Mouse (Mus musculus): ENCODE measurements around the gene Atp6v1b1.
A peak's percentile ranks its signal among the peaks of the same experiment; 100 is the strongest.

The Atp6v1b1 gene

GRCm38 (mm10) chr6:83742761-83743160, at the start of gene Atp6v1b1:
Gene Atp6v1b1, plus strand, starts transcription at chr6:83742990.
- no peak for DNase-seq (ENCODE audit: low spot score in 2 of 2)

DNA sequence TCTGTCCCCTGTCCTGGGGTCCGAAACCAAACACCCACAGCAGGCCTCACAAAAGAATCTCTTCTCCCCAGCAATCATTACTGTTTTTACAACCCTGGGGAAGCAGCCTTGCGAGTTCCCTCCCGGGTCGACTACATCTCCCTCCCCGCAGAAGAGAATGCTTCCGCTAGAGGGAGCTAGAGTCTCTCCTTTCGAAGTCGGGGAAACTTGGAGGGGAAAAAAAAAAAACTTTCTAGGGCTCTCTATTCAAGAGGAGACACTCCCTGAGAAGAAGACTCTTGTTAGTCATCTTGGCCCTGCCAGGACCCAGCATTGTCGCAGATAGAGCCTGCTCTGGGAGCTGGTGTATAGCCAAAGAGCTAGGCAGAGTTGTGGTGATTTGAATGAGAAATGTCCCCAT, 49.0 kb upstream of the Atp6v1b1 start:
- peak in 1 of 2 experiments; percentile 21 for DNase-seq (ENCODE audit: low spot score in 2 of 2)

- no peak for DNase-seq (ENCODE audit: low spot score in 2 of 2)
These were observed 47.1 kb upstream of the Atp6v1b1 start for GRCm38 (mm10) chr6:83695731-83696130.

DNA sequence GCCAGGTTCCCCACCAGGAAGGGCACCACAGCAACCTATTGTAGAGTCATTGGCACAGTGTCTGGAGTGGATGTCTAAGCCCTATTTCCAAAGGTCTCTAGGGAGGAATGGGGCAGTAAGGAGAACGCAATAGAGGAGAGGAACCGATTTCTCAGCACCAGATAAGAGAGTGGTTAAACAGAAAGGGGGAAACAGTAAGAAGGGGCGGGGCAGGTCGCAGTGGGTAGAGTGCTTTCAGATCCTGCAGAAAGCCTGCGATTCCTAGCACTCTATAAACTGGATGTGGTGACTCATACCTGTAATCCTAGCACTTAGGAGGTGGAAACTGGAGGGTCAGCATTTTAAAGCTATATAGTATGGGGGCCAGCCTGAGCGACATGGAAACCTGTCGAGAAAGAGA, 46.1 kb upstream of the Atp6v1b1 start:
- no peak for DNase-seq (ENCODE audit: low spot score in 2 of 2)

DNA sequence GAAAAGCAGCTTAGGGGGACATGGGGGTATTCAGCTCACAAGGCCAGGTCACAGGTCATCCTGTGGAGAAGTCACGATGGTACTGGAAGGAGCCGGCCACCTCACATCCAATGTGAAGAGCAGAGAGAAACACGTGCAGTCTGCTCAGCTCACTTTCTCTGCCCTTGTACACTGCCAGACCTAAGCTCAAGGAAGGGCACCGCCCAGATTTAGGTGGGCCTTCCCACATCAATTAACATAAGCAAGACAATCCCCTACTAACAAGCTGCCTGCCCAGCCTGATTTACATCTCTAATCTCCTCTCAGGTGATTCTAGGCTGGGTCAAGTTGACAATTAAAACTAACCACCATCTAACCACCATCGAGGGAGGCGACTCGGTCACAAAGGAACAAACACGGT, 44.9 kb upstream of the Atp6v1b1 start:
- DNase-seq (ENCODE audit: low spot score in 2 of 2), result no peak

- no peak for DNase-seq (ENCODE audit: low spot score in 2 of 2)
These were observed 42.8 kb upstream of the Atp6v1b1 start for GRCm38 (mm10) chr6:83699971-83700370.

DNA sequence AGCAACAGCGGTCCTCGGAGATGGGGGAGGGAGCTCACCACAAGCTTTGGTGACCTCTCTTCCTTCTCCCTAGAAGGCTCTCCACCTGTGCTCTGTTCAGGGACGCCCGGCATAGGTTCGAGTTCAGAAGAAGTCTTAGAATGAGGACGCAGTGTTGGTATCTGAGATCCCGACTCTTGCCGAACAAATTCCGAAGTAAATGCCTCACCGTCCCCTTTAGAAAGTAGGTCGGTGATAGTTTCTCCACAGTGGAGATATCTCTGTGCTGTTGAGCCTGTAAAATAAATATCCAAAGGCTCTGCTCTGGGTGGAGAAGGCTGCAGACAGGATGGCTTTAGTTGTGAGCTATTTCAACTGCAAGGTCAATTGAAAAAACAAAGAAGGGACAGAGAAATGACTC, 41.8 kb upstream of the Atp6v1b1 start:
- DNase-seq (ENCODE audit: low spot score in 2 of 2), result no peak

DNA sequence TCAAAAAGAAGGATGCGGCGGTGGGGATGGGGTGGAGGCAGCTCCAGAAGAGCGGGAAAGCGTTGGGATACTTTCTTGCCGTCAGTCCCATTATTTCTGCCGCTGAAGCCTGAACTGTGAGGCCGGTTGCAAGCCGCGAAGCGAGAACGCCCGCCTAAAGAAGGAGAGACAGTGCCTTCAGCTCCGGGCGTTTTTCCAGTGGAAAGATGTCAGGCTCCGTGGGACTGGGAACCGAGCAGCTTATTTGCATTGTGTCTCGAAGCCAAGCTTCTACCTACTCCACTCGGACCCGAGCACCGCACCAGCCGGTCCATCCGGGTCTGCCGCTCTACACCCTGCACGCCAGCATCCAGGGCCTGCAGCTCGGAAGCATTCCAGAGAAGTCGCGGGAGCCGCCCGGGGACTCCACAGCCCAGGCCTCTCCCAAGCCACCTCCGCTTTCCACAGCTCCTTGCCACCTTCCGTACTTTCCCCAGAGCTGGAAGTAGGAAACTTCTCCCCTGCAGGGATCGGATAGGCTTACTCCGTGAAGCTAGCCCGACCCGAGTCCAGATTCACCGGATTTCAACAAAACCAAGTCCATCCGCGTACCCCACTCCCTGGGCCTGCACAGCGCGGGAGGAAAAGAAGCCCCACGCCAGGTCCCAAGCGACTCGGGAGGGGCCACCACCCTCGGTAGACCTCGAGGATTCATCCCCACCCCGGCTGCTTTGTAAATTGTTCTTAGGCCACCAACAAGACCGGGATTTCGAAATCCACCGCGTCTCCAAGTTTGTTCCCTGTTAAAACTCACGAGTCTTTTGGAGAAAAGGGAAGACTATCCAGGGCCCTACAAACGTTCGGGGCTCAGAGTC, 40.4 kb upstream of the Atp6v1b1 start:
- no peak for DNase-seq (ENCODE audit: low spot score in 2 of 2)

- DNase-seq (ENCODE audit: low spot score in 2 of 2), result no peak
These were observed 39.6 kb upstream of the Atp6v1b1 start for GRCm38 (mm10) chr6:83703000-83703721.

GRCm38 (mm10) chr6:83703722-83704078, 39.1 kb upstream of the Atp6v1b1 start:
- DNase-seq (ENCODE audit: low spot score in 2 of 2), result no peak

DNA sequence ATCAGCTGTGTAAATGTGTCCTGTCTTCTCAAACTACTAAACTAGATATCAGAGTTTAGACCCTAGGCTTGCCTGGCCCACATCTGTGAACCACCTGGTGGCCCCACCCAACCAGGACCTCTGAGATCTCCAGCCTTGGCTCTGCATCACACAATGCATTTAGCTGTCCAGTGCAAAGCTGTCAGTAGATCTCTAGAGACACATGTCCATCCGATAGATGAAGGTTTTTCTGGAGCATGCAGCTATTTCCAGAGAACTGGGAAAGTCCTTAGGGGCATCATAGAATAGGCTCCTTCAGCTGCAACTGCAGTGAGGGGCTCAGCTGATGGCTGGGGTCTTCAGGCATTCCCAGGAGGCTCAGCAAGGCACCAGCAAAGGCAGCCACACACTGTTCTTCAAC, 38.5 kb upstream of the Atp6v1b1 start:
- DNase-seq (ENCODE audit: low spot score in 2 of 2), result no peak

DNA sequence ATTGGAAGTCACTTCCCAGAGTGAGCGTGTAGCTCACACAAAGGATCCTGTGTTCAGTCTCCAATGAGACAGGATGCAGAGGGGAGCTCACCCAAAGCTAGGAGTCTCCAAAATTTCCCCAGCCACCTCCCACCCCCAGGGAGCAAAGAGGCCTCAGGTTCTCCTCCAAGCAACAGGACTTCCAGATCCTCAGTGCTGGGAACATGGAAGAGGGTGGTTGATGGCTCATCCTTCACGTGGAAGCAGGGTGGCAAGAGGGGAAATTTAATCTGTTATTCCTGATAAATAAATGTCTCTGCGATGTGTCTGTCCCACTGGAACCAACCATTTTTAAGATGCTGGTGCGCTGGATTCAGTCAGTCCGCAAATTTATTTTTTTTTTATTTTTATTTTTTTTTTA, 38.1 kb upstream of the Atp6v1b1 start:
- no peak for DNase-seq (ENCODE audit: low spot score in 2 of 2)

- no peak for DNase-seq (ENCODE audit: low spot score in 2 of 2)
These were observed 34.9 kb upstream of the Atp6v1b1 start for GRCm38 (mm10) chr6:83707738-83708510.

DNA sequence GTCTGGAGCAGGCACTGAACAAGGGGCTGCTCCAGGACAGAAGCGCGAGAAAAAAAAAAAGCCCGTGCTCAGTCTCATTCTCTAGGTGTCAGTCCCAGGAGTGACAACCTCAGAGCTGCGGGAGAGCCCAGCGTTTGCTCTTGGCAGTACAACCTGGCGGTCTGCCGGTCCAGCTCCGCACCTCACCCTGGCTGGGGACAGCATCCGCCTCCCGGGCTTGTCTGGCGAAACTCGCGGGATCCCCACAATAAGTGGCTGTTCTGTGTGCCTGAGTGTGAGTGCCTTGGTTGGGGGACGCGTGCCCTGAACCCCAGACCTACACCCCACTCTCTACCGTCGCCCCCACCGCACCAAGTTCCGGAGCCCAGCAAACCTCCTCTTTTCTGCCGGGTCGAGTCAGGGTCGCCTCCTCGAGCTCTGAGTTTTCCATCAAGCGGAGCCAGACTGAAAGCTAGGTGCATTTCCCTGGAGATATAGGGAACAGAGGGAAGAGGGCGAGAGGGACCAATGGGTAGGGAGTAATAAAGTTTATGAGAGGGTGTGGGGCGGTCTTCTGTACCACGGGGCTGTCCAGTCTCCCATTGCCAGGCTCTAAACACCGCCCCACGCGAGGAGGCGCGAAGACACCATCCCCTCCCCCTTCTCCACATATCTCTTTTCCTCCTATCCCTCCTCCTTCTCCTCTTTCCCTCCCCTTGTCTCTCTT, 32.3 kb upstream of the Atp6v1b1 start:
- DNase-seq (ENCODE audit: low spot score in 2 of 2), result no peak

DNA sequence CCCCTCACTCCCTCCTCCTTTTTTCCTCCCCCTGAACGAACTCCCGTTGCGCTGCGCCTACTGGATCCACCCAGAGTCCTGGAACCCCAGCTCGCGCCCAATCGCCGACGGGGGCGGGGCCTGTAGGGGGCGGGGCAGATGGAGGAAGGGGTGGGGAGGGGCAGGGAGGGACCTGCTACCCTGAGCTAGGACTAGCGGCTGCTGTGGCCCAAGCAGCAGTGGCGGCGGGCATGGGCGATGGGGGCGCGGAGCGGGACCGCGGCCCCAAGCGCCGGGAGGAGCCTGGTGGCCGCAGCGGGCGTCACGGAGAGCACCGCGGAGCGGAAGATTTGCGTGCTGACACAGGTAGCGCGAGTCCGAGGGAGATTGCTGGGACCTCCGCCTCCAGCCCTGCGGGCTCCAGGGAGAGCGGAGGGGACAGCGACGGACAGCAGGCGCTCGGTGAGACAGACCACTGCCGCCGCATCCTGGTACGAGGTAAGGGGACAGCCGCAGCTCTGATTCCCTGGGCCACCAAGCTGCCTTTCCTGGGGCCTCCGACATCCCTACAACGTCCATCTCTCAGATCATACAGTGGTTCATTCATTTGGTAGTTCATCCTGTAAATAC, 31.6 kb upstream of the Atp6v1b1 start, which contains the start of gene Vax2:
Gene Vax2 (plus strand): TSS at position 198 of the 609 bp plus-strand sequence.
- DNase-seq (ENCODE audit: low spot score in 2 of 2), result no peak

GRCm38 (mm10) chr6:83711725-83712475, 30.9 kb upstream of the Atp6v1b1 start:
- no peak for DNase-seq (ENCODE audit: low spot score in 2 of 2)

DNA sequence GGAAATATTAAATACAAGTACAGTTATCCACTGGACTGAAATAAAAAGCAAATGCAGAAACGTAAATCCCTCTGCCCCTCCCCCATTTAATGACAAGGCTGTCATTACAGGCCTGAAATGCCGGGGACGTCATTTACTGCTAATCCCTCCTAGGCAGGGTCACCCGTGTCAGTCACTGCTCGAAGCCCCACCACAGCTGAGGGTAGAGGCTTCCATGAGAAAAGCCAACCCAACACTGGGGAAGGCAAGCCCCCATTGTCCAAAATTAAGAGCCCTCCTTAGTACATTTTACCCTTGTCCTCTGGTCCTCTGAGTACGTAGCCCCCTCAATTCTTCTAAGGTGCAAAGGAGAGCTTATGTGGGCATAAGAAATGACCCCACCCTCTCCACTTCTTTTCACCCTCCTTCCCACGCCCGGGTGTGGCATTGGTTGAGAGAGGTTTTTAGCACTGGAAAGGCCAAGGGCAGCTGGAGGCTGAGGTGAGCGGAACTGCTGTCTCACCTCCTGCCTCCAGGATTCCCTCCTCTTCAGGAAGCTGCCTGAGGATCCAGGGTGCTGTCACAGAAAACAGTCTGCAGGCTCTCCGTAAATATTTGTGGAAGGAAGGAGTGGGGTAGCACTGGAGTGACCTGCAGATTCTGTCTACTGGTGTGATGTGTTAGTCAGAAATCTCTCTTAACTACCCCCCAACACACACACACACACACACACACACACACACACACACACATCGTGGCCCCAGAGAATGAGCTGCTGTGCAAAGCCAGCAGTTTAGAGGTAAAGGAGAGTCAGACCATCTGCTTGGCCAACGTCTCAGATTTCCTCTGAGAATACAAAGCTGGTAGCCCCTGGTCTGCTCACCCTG, 29.3 kb upstream of the Atp6v1b1 start:
- DNase-seq (ENCODE audit: low spot score in 2 of 2), result no peak

- DNase-seq (ENCODE audit: low spot score in 2 of 2), result no peak
These were observed 28.3 kb upstream of the Atp6v1b1 start for GRCm38 (mm10) chr6:83714221-83715123.
